Mouse (Mus musculus) embryonic facial prominence, embryonic 14.5 days (tissue): Measurements from ENCODE around the gene Jak1. TPM values are rescaled to one million over a fixed set of nuclear protein-coding genes. Genes with fewer than 3 reads are reported as not detected.

ENCODE experiments used
- ATAC-seq: fragments of 200-750 bp; cut with Nextera tagmentation; 2 replicates; pipeline ENCODE4 v1.8.0; 2017; ENCODE audit warnings: low read depth, moderate number of reproducible peaks, moderate TSS enrichment
- DNase-seq: peaks from one replicate; pipeline ENCODE4 v3.0.0-alpha.2; 2015; ENCODE audit warnings: low spot score
- H3K27ac ChIP-seq: fragments of 300-500 bp; sonication (generic); replicated peaks from 2 replicates; pipeline ENCODE4 v1.5.1; 2014; ENCODE audit warnings: low read depth, mild to moderate bottlenecking, low read length, moderate library complexity
- H3K27me3 ChIP-seq: fragments of 300-500 bp; sonication (generic); replicated peaks from 2 replicates; pipeline ENCODE4 v1.6.1; 2014; ENCODE audit warnings: low read length; ENCODE audit not compliant: control insufficient read depth, insufficient read depth
- H3K36me3 ChIP-seq: fragments of 300-500 bp; sonication (generic); 2 replicates; pipeline ENCODE4 v1.6.1; 2014; ENCODE audit warnings: low read length, mixed read lengths; ENCODE audit not compliant: control insufficient read depth, insufficient read depth
- H3K4me1 ChIP-seq: fragments of 300-500 bp; sonication (generic); 2 replicates; pipeline ENCODE4 v1.6.1; 2014; ENCODE audit warnings: antibody characterized with exemption, low read length; ENCODE audit not compliant: control insufficient read depth, insufficient read depth
- H3K4me2 ChIP-seq: fragments of 300-500 bp; sonication (generic); 2 replicates; pipeline ENCODE4 v1.6.1; 2014; ENCODE audit warnings: low read depth, mild to moderate bottlenecking, low read length, moderate library complexity, mixed read lengths
- H3K4me3 ChIP-seq: fragments of 300-500 bp; sonication (generic); 2 replicates; pipeline ENCODE4 v1.5.1; 2014; ENCODE audit warnings: low read depth, mild to moderate bottlenecking, low read length
- H3K9ac ChIP-seq: fragments of 300-500 bp; sonication (generic); 2 replicates; pipeline ENCODE4 v1.6.1; 2014; ENCODE audit warnings: low read depth, mild to moderate bottlenecking, low read length, moderate library complexity, mixed read lengths
- H3K9me3 ChIP-seq: fragments of 300-500 bp; sonication (generic); 2 replicates; pipeline ENCODE4 v1.6.1; 2016; ENCODE audit warnings: low read length; ENCODE audit not compliant: control insufficient read depth
- WGBS: fragments of 180-500 bp; shearing (Covaris S2); extraction: QIAGEN DNeasy Blood & Tissue Kit; methylation state at CpG from one replicate; pipeline ENCODE4 v1.1.7; 2014; 5-methylcytosine and 5-hydroxymethylcytosine counted together
- polyA plus RNA-seq: library from polyadenylated mRNA; unstranded; fragments of >200 nt; fragmentation: Nextera tagmentation; extraction: Ambion mirVana; gene quantifications from 2 replicates; pipeline ENCODE4 v1.2.1, GENCODE M21; 2014

The Jak1 gene
- polyA plus RNA-seq, 1 experiment from 2014 or later: 82.2 TPM

- WGBS: 61% methylated on average over 5 of the region's 5 CpGs
- no peak overlapping the region for H3K4me2 ChIP-seq
Measured at GRCm38 (mm10) chr4:101180681-101181080, 84.4 kb downstream of the Jak1 start.

GRCm38 (mm10) chr4:101179836-101180235, 85.2 kb downstream of the Jak1 start:
- WGBS: 72% methylated on average over 6 of the region's 6 CpGs

More at GRCm38 (mm10) chr4:101180681-101181080, 84.4 kb downstream of the Jak1 start:
- ATAC-seq (no peak), DNase-seq (no peak)
- H3K27ac ChIP-seq: no peak overlapping the region
- no peak overlapping the region for H3K9ac ChIP-seq
- peaks cover 57% of the 10 kb centered on the region for H3K36me3 ChIP-seq
- no peaks in the 10 kb centered on the region for H3K4me1 ChIP-seq
- H3K4me3 ChIP-seq: no peak overlapping the region
- no peaks in the 10 kb centered on the region for H3K27me3 ChIP-seq
- no peaks in the 10 kb centered on the region for H3K9me3 ChIP-seq

GRCm38 (mm10) chr4:101179076-101179475, 86.0 kb downstream of the Jak1 start:
- Histone ChIP-seq H3K27me3 (no peaks in the 10 kb centered on the region), H3K4me3 (no peak overlapping the region), H3K9me3 (no peaks in the 10 kb centered on the region), H3K27ac (no peak overlapping the region), H3K36me3 (peaks cover 67% of the 10 kb centered on the region), H3K9ac (no peak overlapping the region), H3K4me2 (no peak overlapping the region), H3K4me1 (no peaks in the 10 kb centered on the region)
- no peak for DNase-seq
- ATAC-seq: no peak
- WGBS: 72% methylated on average over 5 of the region's 5 CpGs

More at GRCm38 (mm10) chr4:101179836-101180235, 85.2 kb downstream of the Jak1 start:
- H3K4me1 ChIP-seq: no peaks in the 10 kb centered on the region
- H3K4me2 ChIP-seq: no peak overlapping the region
- no peak for ATAC-seq
- H3K4me3 ChIP-seq: no peak overlapping the region
- DNase-seq: no peak
- no peaks in the 10 kb centered on the region for H3K9me3 ChIP-seq
- H3K9ac ChIP-seq: no peak overlapping the region
- no peaks in the 10 kb centered on the region for H3K27me3 ChIP-seq
- H3K36me3 ChIP-seq: peaks cover 61% of the 10 kb centered on the region
- no peak overlapping the region for H3K27ac ChIP-seq

GRCm38 (mm10) chr4:101177796-101178195, 87.3 kb downstream of the Jak1 start:
- no peaks in the 10 kb centered on the region for H3K27me3 ChIP-seq
- H3K9me3 ChIP-seq: no peaks in the 10 kb centered on the region
- 92% methylated on average over 3 of the region's 3 CpGs for WGBS
- H3K9ac ChIP-seq: no peak overlapping the region
- H3K4me2 ChIP-seq: no peak overlapping the region
- no peak overlapping the region for H3K4me3 ChIP-seq
- H3K36me3 ChIP-seq: peaks cover 71% of the 10 kb centered on the region
- DNase-seq (no peak), ATAC-seq (no peak)
- H3K27ac ChIP-seq: no peak overlapping the region
- no peaks in the 10 kb centered on the region for H3K4me1 ChIP-seq

- ATAC-seq (no peak), DNase-seq (no peak)
- Histone ChIP-seq H3K4me1 (no peaks in the 10 kb centered on the region), H3K4me2 (no peak overlapping the region), H3K4me3 (no peak overlapping the region), H3K36me3 (peaks cover 63% of the 10 kb centered on the region), H3K27ac (no peak overlapping the region), H3K27me3 (no peaks in the 10 kb centered on the region), H3K9me3 (no peaks in the 10 kb centered on the region), H3K9ac (no peak overlapping the region)
- WGBS: 84% methylated on average over 6 of the region's 6 CpGs
Measured at GRCm38 (mm10) chr4:101176123-101176522, 89.0 kb downstream of the Jak1 start.

GRCm38 (mm10) chr4:101174916-101175625, 90.0 kb downstream of the Jak1 start:
- H3K4me2 ChIP-seq: no peak overlapping the region
- no peak overlapping the region for H3K4me3 ChIP-seq
- H3K9ac ChIP-seq: no peak overlapping the region
- no peaks in the 10 kb centered on the region for H3K9me3 ChIP-seq
- ATAC-seq (no peak), DNase-seq (no peak)
- no peak overlapping the region for H3K27ac ChIP-seq
- peaks cover 66% of the 10 kb centered on the region for H3K36me3 ChIP-seq
- WGBS: 76% methylated on average over 10 of the region's 10 CpGs
- no peaks in the 10 kb centered on the region for H3K4me1 ChIP-seq
- H3K27me3 ChIP-seq: no peaks in the 10 kb centered on the region

GRCm38 (mm10) chr4:101172738-101173137, 92.3 kb downstream of the Jak1 start:
- H3K4me1 ChIP-seq: no peaks in the 10 kb centered on the region
- H3K36me3 ChIP-seq: peaks cover 56% of the 10 kb centered on the region
- WGBS: 80% methylated on average over 2 of the region's 2 CpGs
- H3K9ac ChIP-seq: no peak overlapping the region
- no peaks in the 10 kb centered on the region for H3K27me3 ChIP-seq
- no peak overlapping the region for H3K4me3 ChIP-seq
- no peak for ATAC-seq
- peak; percentile 12 for DNase-seq
- no peak overlapping the region for H3K27ac ChIP-seq
- H3K9me3 ChIP-seq: no peaks in the 10 kb centered on the region
- no peak overlapping the region for H3K4me2 ChIP-seq

- no peaks in the 10 kb centered on the region for H3K4me1 ChIP-seq
- H3K4me2 ChIP-seq: no peak overlapping the region
- 45% methylated on average over 6 of the region's 6 CpGs for WGBS
- no peaks in the 10 kb centered on the region for H3K27me3 ChIP-seq
- no peak overlapping the region for H3K9ac ChIP-seq
- peak; percentile 72 for ATAC-seq
- H3K4me3 ChIP-seq: no peak overlapping the region
- no peaks in the 10 kb centered on the region for H3K9me3 ChIP-seq
- H3K27ac ChIP-seq: no peak overlapping the region
- peak; percentile 69 for DNase-seq
- peaks cover 59% of the 10 kb centered on the region for H3K36me3 ChIP-seq
Measured at GRCm38 (mm10) chr4:101168189-101168778, 96.8 kb downstream of the Jak1 start.

GRCm38 (mm10) chr4:101167777-101168176, 97.3 kb downstream of the Jak1 start:
- H3K27me3 ChIP-seq: no peaks in the 10 kb centered on the region
- no peaks in the 10 kb centered on the region for H3K9me3 ChIP-seq
- H3K4me1 ChIP-seq: no peaks in the 10 kb centered on the region
- WGBS: 85% methylated on average over 1 of the region's 1 CpGs
- peaks cover 59% of the 10 kb centered on the region for H3K36me3 ChIP-seq
- no peak overlapping the region for H3K27ac ChIP-seq
- no peak overlapping the region for H3K4me2 ChIP-seq
- ATAC-seq (no peak), DNase-seq (no peak)
- no peak overlapping the region for H3K4me3 ChIP-seq
- H3K9ac ChIP-seq: no peak overlapping the region
